Mouse (Mus musculus) midbrain, embryonic 12.5 days (tissue): ENCODE results near the gene Dennd1a. TPM values are rescaled to one million over a fixed set of nuclear protein-coding genes. Genes with fewer than 3 reads are reported as not detected.

ENCODE experiments used
- ATAC-seq: fragments of 200-750 bp; cut with Nextera tagmentation; 2 replicates; pipeline ENCODE4 v1.8.0; 2017; ENCODE audit warnings: low read depth, moderate TSS enrichment, moderate library complexity; ENCODE audit not compliant: low FRiP score
- H3K27ac ChIP-seq: fragments of 300-500 bp; sonication (generic); replicated peaks from 2 replicates; pipeline ENCODE4 v1.5.1; 2016; ENCODE audit warnings: mild to moderate bottlenecking
- H3K27me3 ChIP-seq: fragments of 300-500 bp; sonication (generic); 2 replicates; pipeline ENCODE4 v1.6.1; 2016; ENCODE audit warnings: mild to moderate bottlenecking
- H3K36me3 ChIP-seq: fragments of 300-500 bp; sonication (generic); 2 replicates; pipeline ENCODE4 v1.6.1; 2016
- H3K4me1 ChIP-seq: fragments of 300-500 bp; sonication (generic); 2 replicates; pipeline ENCODE4 v1.6.1; 2016
- H3K4me2 ChIP-seq: fragments of 300-500 bp; sonication (generic); replicated peaks from 2 replicates; pipeline ENCODE4 v1.6.1; 2016; ENCODE audit warnings: mild to moderate bottlenecking, moderate library complexity
- H3K4me3 ChIP-seq: fragments of 300-500 bp; sonication (generic); 2 replicates; pipeline ENCODE4 v1.5.1; 2016; ENCODE audit warnings: mild to moderate bottlenecking
- H3K9ac ChIP-seq: fragments of 300-500 bp; sonication (generic); replicated peaks from 2 replicates; pipeline ENCODE4 v1.6.1; 2016; ENCODE audit warnings: mild to moderate bottlenecking, moderate library complexity
- H3K9me3 ChIP-seq: fragments of 300-500 bp; sonication (generic); 2 replicates; pipeline ENCODE4 v1.6.1; 2016; ENCODE audit warnings: mild to moderate bottlenecking
- WGBS: fragments of 180-500 bp; shearing (Covaris S2); methylation state at CpG from one replicate; pipeline ENCODE4 v1.1.7; 2016; 5-methylcytosine and 5-hydroxymethylcytosine counted together
- polyA plus RNA-seq: library from polyadenylated mRNA; unstranded; fragments of >200 nt; fragmentation: Nextera tagmentation; extraction: Ambion mirVana; gene quantifications from 2 replicates; pipeline ENCODE4 v1.2.1, GENCODE M21; 2016

Gene Dennd1a
- polyA plus RNA-seq, 1 experiment from 2014 or later, result 25.6 TPM

- H3K4me2 ChIP-seq, result no peak overlapping the region
- no peaks in the 10 kb centered on the region for H3K36me3 ChIP-seq
- no peak for ATAC-seq
- H3K27me3 ChIP-seq, result no peaks in the 10 kb centered on the region
- no peak overlapping the region for H3K9ac ChIP-seq
- H3K4me3 ChIP-seq, result no peak overlapping the region
- no peaks in the 10 kb centered on the region for H3K9me3 ChIP-seq
- 86% methylated on average over 2 of the region's 2 CpGs for WGBS
- H3K4me1 ChIP-seq, result 0 out of 2 replicates have a peak, but pooled peaks cover 5% of the 10 kb centered on the region
- H3K27ac ChIP-seq, result no peak overlapping the region
Observed at GRCm38 (mm10) chr2:38061474-38061873, 225.7 kb downstream of the Dennd1a start.

- no peak overlapping the region for H3K4me2 ChIP-seq
- no peaks in the 10 kb centered on the region for H3K27me3 ChIP-seq
- ATAC-seq, result no peak
- no peaks in the 10 kb centered on the region for H3K36me3 ChIP-seq
- no peak overlapping the region for H3K9ac ChIP-seq
- peaks cover 8% of the 10 kb centered on the region for H3K4me1 ChIP-seq
- 0 out of 2 replicates have a peak overlapping the region, but pooled peaks have one; percentile 15 for H3K27ac ChIP-seq
- WGBS, result 69% methylated on average over 3 of the region's 3 CpGs
- H3K4me3 ChIP-seq, result no peak overlapping the region
- no peaks in the 10 kb centered on the region for H3K9me3 ChIP-seq
Observed at GRCm38 (mm10) chr2:38052440-38052839, 234.8 kb downstream of the Dennd1a start.

GRCm38 (mm10) chr2:38051485-38052085, 235.6 kb downstream of the Dennd1a start:
- WGBS, result 56% methylated on average over 1 of the region's 1 CpGs
- Histone ChIP-seq H3K9ac (no peak overlapping the region), H3K27me3 (no peaks in the 10 kb centered on the region), H3K4me1 (peaks cover 8% of the 10 kb centered on the region), H3K4me3 (no peak overlapping the region), H3K9me3 (no peaks in the 10 kb centered on the region), H3K36me3 (no peaks in the 10 kb centered on the region), H3K4me2 (no peak overlapping the region), H3K27ac (no peak overlapping the region)
- ATAC-seq, result no peak

GRCm38 (mm10) chr2:38048996-38049395, 238.2 kb downstream of the Dennd1a start:
- no peaks in the 10 kb centered on the region for H3K9me3 ChIP-seq
- no peaks in the 10 kb centered on the region for H3K27me3 ChIP-seq
- H3K36me3 ChIP-seq, result no peaks in the 10 kb centered on the region
- no peak overlapping the region for H3K9ac ChIP-seq
- H3K27ac ChIP-seq, result no peak overlapping the region
- no peak overlapping the region for H3K4me2 ChIP-seq
- ATAC-seq, result no peak
- H3K4me1 ChIP-seq, result peaks cover 8% of the 10 kb centered on the region
- no peak overlapping the region for H3K4me3 ChIP-seq

- ATAC-seq, result no peak
- Histone ChIP-seq H3K9ac (no peak overlapping the region), H3K36me3 (no peaks in the 10 kb centered on the region), H3K4me1 (peaks cover 6% of the 10 kb centered on the region; the same call in 1 of the 2 replicates), H3K9me3 (no peaks in the 10 kb centered on the region), H3K4me2 (no peak overlapping the region), H3K27me3 (no peaks in the 10 kb centered on the region), H3K4me3 (no peak overlapping the region), H3K27ac (no peak overlapping the region)
- WGBS, result 90% methylated on average over 4 of the region's 4 CpGs
Observed at GRCm38 (mm10) chr2:38045286-38045685, 241.9 kb downstream of the Dennd1a start.

GRCm38 (mm10) chr2:38040845-38041244, 246.3 kb downstream of the Dennd1a start:
- Histone ChIP-seq H3K27ac (no peak overlapping the region), H3K4me2 (no peak overlapping the region), H3K9ac (no peak overlapping the region), H3K27me3 (no peaks in the 10 kb centered on the region), H3K36me3 (no peaks in the 10 kb centered on the region), H3K9me3 (no peaks in the 10 kb centered on the region), H3K4me1 (peaks cover 6% of the 10 kb centered on the region; the same call in 1 of the 2 replicates), H3K4me3 (no peak overlapping the region)
- WGBS, result 17% methylated on average over 3 of the region's 3 CpGs
- no peak for ATAC-seq

- WGBS, result 39% methylated on average over 1 of the region's 1 CpGs
- no peak for ATAC-seq
- no peak overlapping the region for H3K9ac ChIP-seq
Observed at GRCm38 (mm10) chr2:38039621-38040020, 247.6 kb downstream of the Dennd1a start.

GRCm38 (mm10) chr2:38028317-38028716, 258.9 kb downstream of the Dennd1a start:
- no peak for ATAC-seq
- H3K36me3 ChIP-seq, result no peaks in the 10 kb centered on the region
- H3K9me3 ChIP-seq, result no peaks in the 10 kb centered on the region
- H3K4me2 ChIP-seq, result no peak overlapping the region
- no peaks in the 10 kb centered on the region for H3K27me3 ChIP-seq
- H3K27ac ChIP-seq, result no peak overlapping the region
- no peak overlapping the region for H3K4me3 ChIP-seq
- H3K4me1 ChIP-seq, result 0 out of 2 replicates have a peak, but pooled peaks cover 6% of the 10 kb centered on the region
- WGBS, result 57% methylated on average over 3 of the region's 3 CpGs
- no peak overlapping the region for H3K9ac ChIP-seq

More at GRCm38 (mm10) chr2:38039621-38040020, 247.6 kb downstream of the Dennd1a start:
- Histone ChIP-seq H3K9me3 (no peaks in the 10 kb centered on the region), H3K27me3 (no peaks in the 10 kb centered on the region), H3K4me3 (no peak overlapping the region), H3K4me1 (peaks cover 6% of the 10 kb centered on the region; the same call in 1 of the 2 replicates), H3K36me3 (no peaks in the 10 kb centered on the region), H3K4me2 (no peak overlapping the region), H3K27ac (no peak overlapping the region)

GRCm38 (mm10) chr2:38025615-38026014, 261.6 kb downstream of the Dennd1a start:
- Histone ChIP-seq H3K9me3 (no peaks in the 10 kb centered on the region), H3K36me3 (no peaks in the 10 kb centered on the region), H3K4me1 (0 out of 2 replicates have a peak, but pooled peaks cover 6% of the 10 kb centered on the region), H3K27ac (peak overlapping the region; percentile 4), H3K27me3 (no peaks in the 10 kb centered on the region), H3K4me3 (no peak overlapping the region), H3K9ac (no peak overlapping the region), H3K4me2 (no peak overlapping the region)
- WGBS, result 6% methylated on average over 6 of the region's 6 CpGs
- peak; percentile 65; the same call in 1 of the 2 replicates for ATAC-seq

GRCm38 (mm10) chr2:38023741-38024130, 263.5 kb downstream of the Dennd1a start:
- no peak overlapping the region for H3K4me3 ChIP-seq
- no peaks in the 10 kb centered on the region for H3K36me3 ChIP-seq
- H3K27ac ChIP-seq, result no peak overlapping the region
- ATAC-seq, result no peak
- no peak overlapping the region for H3K9ac ChIP-seq
- no peaks in the 10 kb centered on the region for H3K9me3 ChIP-seq
- H3K4me2 ChIP-seq, result no peak overlapping the region
- no peaks in the 10 kb centered on the region for H3K27me3 ChIP-seq
- 86% methylated on average over 4 of the region's 4 CpGs for WGBS
- 0 out of 2 replicates have a peak, but pooled peaks cover 6% of the 10 kb centered on the region for H3K4me1 ChIP-seq

- H3K4me2 ChIP-seq, result no peak overlapping the region
- no peaks in the 10 kb centered on the region for H3K36me3 ChIP-seq
- no peak overlapping the region for H3K27ac ChIP-seq
- no peaks in the 10 kb centered on the region for H3K27me3 ChIP-seq
- H3K4me3 ChIP-seq, result no peak overlapping the region
- WGBS, result 85% methylated on average over 9 of the region's 9 CpGs
- 0 out of 2 replicates have a peak, but pooled peaks cover 6% of the 10 kb centered on the region for H3K4me1 ChIP-seq
- no peak overlapping the region for H3K9ac ChIP-seq
- ATAC-seq, result no peak
- H3K9me3 ChIP-seq, result no peaks in the 10 kb centered on the region
Observed at GRCm38 (mm10) chr2:38023054-38023740, 264.0 kb downstream of the Dennd1a start.

- H3K4me1 ChIP-seq, result 0 out of 2 replicates have a peak, but pooled peaks cover 6% of the 10 kb centered on the region
- H3K4me2 ChIP-seq, result no peak overlapping the region
- no peak overlapping the region for H3K4me3 ChIP-seq
- H3K27me3 ChIP-seq, result no peaks in the 10 kb centered on the region
- H3K9me3 ChIP-seq, result no peaks in the 10 kb centered on the region
- no peak for ATAC-seq
- H3K36me3 ChIP-seq, result no peaks in the 10 kb centered on the region
- WGBS, result 93% methylated on average over 9 of the region's 9 CpGs
- H3K9ac ChIP-seq, result no peak overlapping the region
- no peak overlapping the region for H3K27ac ChIP-seq
Observed at GRCm38 (mm10) chr2:38021166-38021565, 266.0 kb downstream of the Dennd1a start.
